25 mouse cellular contexts compared by ENCODE assay signal in the genomic region with DNA sequence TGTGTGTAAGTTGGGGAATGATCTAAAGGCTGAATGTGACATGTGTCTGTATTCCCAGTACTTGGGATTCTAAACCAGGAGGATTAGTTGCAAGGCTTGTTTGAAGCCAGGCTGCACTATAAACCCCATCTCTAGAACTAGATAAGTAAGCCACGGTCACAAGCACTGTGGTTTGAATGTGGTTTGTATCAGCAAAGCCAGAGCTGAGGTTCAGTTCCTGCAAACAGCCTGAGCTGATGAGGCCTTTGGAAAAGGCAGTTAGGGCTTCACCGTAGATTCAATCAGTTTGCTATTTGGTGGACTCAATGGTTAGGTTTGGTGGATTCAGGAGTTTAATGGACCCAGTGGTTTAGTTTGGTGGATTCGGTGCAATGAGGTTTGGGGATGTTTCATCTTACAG. TPM values are rescaled to one million over a fixed set of nuclear protein-coding genes. Genes with fewer than 3 reads are reported as not detected.
DNase-seq lines count a peak whose midpoint lies in the region; ATAC-seq lines count a peak whose summit lies in the region.
"Had no signal": no experiment of that assay in that cellular context is flagged by ENCODE, and none has a peak within 500 bp of the region (broad histone marks: within the 10 kb centered on the region; RNA-seq: fewer than 3 reads in every experiment).

No protein-coding gene starts in this region.

- peak overlapping the region; percentile 72 for H3K27ac ChIP-seq in limb, embryonic 12.5 days
- H3K27ac ChIP-seq: embryonic facial prominence, embryonic 10.5 days; embryonic facial prominence, embryonic 12.5 days had no signal

- peak; percentile 77 for ATAC-seq in common myeloid progenitor, adult 5-6 weeks (replicated peaks; ENCODE audit: low read depth, poor library complexity, severe bottlenecking)
- ATAC-seq in limb, embryonic 12.5 days (ENCODE audit: insufficient number of reproducible peaks, insufficient read depth, low FRiP score, low TSS enrichment, low read depth), result no peak
- peak; percentile 48; the same call in 1 of the 2 replicates for ATAC-seq in megakaryocyte progenitor cell, adult 5-6 weeks (replicated peaks; ENCODE audit: poor library complexity)
- ATAC-seq: activated CD4-positive, CD25-positive, alpha-beta regulatory T cell, adult 4 months; forebrain, embryonic 14.5 days; forebrain, embryonic 16.5 days; Patski had no signal

- WGBS in limb, embryonic 12.5 days, result 61% methylated on average over 3 of the region's 3 CpGs

- H3K27me3 ChIP-seq in limb, embryonic 12.5 days, result no peaks in the 10 kb centered on the region
- H3K27me3 ChIP-seq: embryonic facial prominence, embryonic 12.5 days had no signal

- no peak overlapping the region for H3K9ac ChIP-seq in limb, embryonic 12.5 days (replicated peaks)
- H3K9ac ChIP-seq: embryonic facial prominence, embryonic 12.5 days had no signal

- H3K4me2 ChIP-seq in limb, embryonic 12.5 days, result no peak overlapping the region
- H3K4me2 ChIP-seq: embryonic facial prominence, embryonic 12.5 days had no signal

- peaks cover 17% of the 10 kb centered on the region for H3K4me1 ChIP-seq in limb, embryonic 12.5 days (replicated peaks)
- H3K4me1 ChIP-seq: embryonic facial prominence, embryonic 12.5 days had no signal

- H3K36me3 ChIP-seq in limb, embryonic 12.5 days, result no peaks in the 10 kb centered on the region
- H3K36me3 ChIP-seq: embryonic facial prominence, embryonic 10.5 days; embryonic facial prominence, embryonic 12.5 days had no signal

- no peaks in the 10 kb centered on the region for H3K9me3 ChIP-seq in limb, embryonic 12.5 days
- H3K9me3 ChIP-seq: embryonic facial prominence, embryonic 10.5 days; embryonic facial prominence, embryonic 12.5 days had no signal

- H3K4me3 ChIP-seq in limb, embryonic 12.5 days (replicated peaks), result no peak overlapping the region
- H3K4me3 ChIP-seq: embryonic facial prominence, embryonic 10.5 days; embryonic facial prominence, embryonic 12.5 days had no signal

- DNase-seq in 416B (ENCODE audit: low read depth), result peak; percentile 59
- DNase-seq in adrenal gland, adult (ENCODE audit: inconsistent age in 2 of 2, low spot score in 1 of 2), result no peak
- no peak for DNase-seq in kidney, postnatal 14 days
- DNase-seq in kidney, postnatal 36 days, result no peak
- no peak for DNase-seq in right cerebral cortex, postnatal 10 days (ENCODE audit: low spot score in 2 of 2)
- DNase-seq: adrenal gland, adult 2 months; adrenal gland, postnatal 10 days; adrenal gland, postnatal 25 days; cerebellum, adult 11 months; cerebellum, adult 18-20 months; cerebellum, adult 8-10 months; cerebellum, adult 9-11 months; cerebellum, postnatal 14 days; cerebellum, postnatal 36 days had no signal

RNA-seq across cellular contexts. Expression of gene Lrrc18, which starts 39.7 kb away (rescaled TPM):
- 0.27 TPM in 1 of 2 replicates, not detected in the other for total RNA-seq in common myeloid progenitor, adult 5-6 weeks (2017)
- polyA plus RNA-seq in limb, embryonic 12.5 days (2016; fragmentation: Nextera tagmentation; extraction: Ambion mirVana), result 0.40 and 0.51 TPM in 2 replicates
- not detected in 2 replicates for total RNA-seq in megakaryocyte progenitor cell, adult 5-6 weeks (2015)
- 0.21 TPM in 1 of 2 replicates, not detected in the other for total RNA-seq in megakaryocyte progenitor cell, adult 5-6 weeks (2017)
- total RNA-seq: ES-E14 had no signal
- polyA plus RNA-seq: C2C12, Patski had no signal
